Mouse (Mus musculus): ENCODE data around the gene Pttg1ip. TPM values are rescaled to one million over a fixed set of nuclear protein-coding genes. Genes with fewer than 3 reads are reported as not detected.

The Pttg1ip gene
- polyA plus RNA-seq, 1 experiment: 96.1 TPM

DNA sequence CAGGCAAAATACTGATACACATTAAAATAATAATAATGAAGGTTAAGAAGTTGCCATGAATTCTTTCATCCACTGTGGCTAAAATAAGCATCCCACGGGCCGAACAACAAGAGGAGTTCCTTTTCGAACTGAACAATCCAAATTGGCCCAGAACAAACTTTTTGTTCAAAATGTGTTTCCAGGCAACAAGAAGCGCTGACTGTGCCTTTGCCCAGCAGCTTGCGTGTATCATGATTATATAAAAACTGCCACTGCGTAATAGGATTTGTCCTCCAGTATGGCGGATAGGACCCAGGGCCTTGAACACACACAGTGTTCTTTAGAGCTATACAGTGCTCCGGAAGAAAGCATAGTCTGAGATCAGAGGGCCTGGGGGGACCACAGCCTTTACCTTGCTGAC, 27.1 kb downstream of the Pttg1ip start:
- Histone ChIP-seq H3K79me2 (ENCODE audit: control insufficient read depth, insufficient read depth) (peaks cover 45% of the 10 kb centered on the region), H3K36me3 (ENCODE audit: control insufficient read depth, insufficient read depth) (peaks cover 44% of the 10 kb centered on the region), H3ac (ENCODE audit: control insufficient read depth, insufficient read length, low read depth) (no peak overlapping the region), H3K27me3 (ENCODE audit: control insufficient read depth, insufficient read depth, insufficient read length) (no peaks in the 10 kb centered on the region), H3K4me3 (ENCODE audit: insufficient read depth, poor library complexity, severe bottlenecking) (no peak overlapping the region), H3K79me3 (ENCODE audit: low read depth) (peaks cover 30% of the 10 kb centered on the region)
- TF ChIP-seq USF1 (IDR thresholded peaks at IDR 0.05; ENCODE audit: low read depth): no peak

- H3K79me3 ChIP-seq (ENCODE audit: low read depth): peaks cover 30% of the 10 kb centered on the region
- TF ChIP-seq FOSL1 (IDR thresholded peaks at IDR 0.05; ENCODE audit: insufficient read depth, low read length, poor library complexity, severe bottlenecking): no peak
- no peak for TF ChIP-seq MAX (IDR thresholded peaks at IDR 0.05)
- no peak for TF ChIP-seq MYOD1 (IDR thresholded peaks at IDR 0.05; ENCODE audit: control insufficient read depth, insufficient read length, low read depth)
- no peak for TF ChIP-seq CEBPB (IDR thresholded peaks at IDR 0.05; ENCODE audit: low read depth)
- no peak for TF ChIP-seq USF1 (IDR thresholded peaks at IDR 0.05; ENCODE audit: low read depth)
- no peak for TF ChIP-seq MYOG (IDR thresholded peaks at IDR 0.05; ENCODE audit: control insufficient read depth, extremely low read depth, insufficient read length)
- TF ChIP-seq CTCF (IDR thresholded peaks at IDR 0.05; ENCODE audit: control insufficient read depth, insufficient read depth, insufficient read length): no peak
- no peak overlapping the region for H3ac ChIP-seq (ENCODE audit: control insufficient read depth, insufficient read length, low read depth)
- H3K27me3 ChIP-seq (ENCODE audit: control insufficient read depth, insufficient read depth, insufficient read length): no peaks in the 10 kb centered on the region
- peaks cover 45% of the 10 kb centered on the region for H3K79me2 ChIP-seq (ENCODE audit: control insufficient read depth, insufficient read depth)
- H3K4me3 ChIP-seq (ENCODE audit: insufficient read depth, poor library complexity, severe bottlenecking): no peak overlapping the region
- peaks cover 62% of the 10 kb centered on the region for H3K36me3 ChIP-seq (ENCODE audit: control insufficient read depth, insufficient read depth)
Observed at GRCm38 (mm10) chr10:77610221-77610961, 28.9 kb downstream of the Pttg1ip start.

GRCm38 (mm10) chr10:77613409-77613808, 31.9 kb downstream of the Pttg1ip start:
- Histone ChIP-seq H3ac (ENCODE audit: control insufficient read depth, insufficient read length, low read depth) (no peak overlapping the region), H3K79me2 (ENCODE audit: control insufficient read depth, insufficient read depth) (peaks cover 25% of the 10 kb centered on the region), H3K79me3 (ENCODE audit: low read depth) (peaks cover 12% of the 10 kb centered on the region), H3K36me3 (ENCODE audit: control insufficient read depth, insufficient read depth) (peaks cover 85% of the 10 kb centered on the region), H3K27me3 (ENCODE audit: control insufficient read depth, insufficient read depth, insufficient read length) (no peaks in the 10 kb centered on the region), H3K4me3 (ENCODE audit: insufficient read depth, poor library complexity, severe bottlenecking) (no peak overlapping the region)
- no peak for TF ChIP-seq MYOD1 (IDR thresholded peaks at IDR 0.05; ENCODE audit: control insufficient read depth, insufficient read length, low read depth)
- TF ChIP-seq MAX (IDR thresholded peaks at IDR 0.05): no peak
- TF ChIP-seq USF1 (IDR thresholded peaks at IDR 0.05; ENCODE audit: low read depth): no peak
- no peak for TF ChIP-seq MYOG (IDR thresholded peaks at IDR 0.05; ENCODE audit: control insufficient read depth, extremely low read depth, insufficient read length)
- TF ChIP-seq CEBPB (IDR thresholded peaks at IDR 0.05; ENCODE audit: low read depth): no peak
- no peak for TF ChIP-seq FOSL1 (IDR thresholded peaks at IDR 0.05; ENCODE audit: insufficient read depth, low read length, poor library complexity, severe bottlenecking)
- TF ChIP-seq CTCF (IDR thresholded peaks at IDR 0.05; ENCODE audit: control insufficient read depth, insufficient read depth, insufficient read length): no peak

DNA sequence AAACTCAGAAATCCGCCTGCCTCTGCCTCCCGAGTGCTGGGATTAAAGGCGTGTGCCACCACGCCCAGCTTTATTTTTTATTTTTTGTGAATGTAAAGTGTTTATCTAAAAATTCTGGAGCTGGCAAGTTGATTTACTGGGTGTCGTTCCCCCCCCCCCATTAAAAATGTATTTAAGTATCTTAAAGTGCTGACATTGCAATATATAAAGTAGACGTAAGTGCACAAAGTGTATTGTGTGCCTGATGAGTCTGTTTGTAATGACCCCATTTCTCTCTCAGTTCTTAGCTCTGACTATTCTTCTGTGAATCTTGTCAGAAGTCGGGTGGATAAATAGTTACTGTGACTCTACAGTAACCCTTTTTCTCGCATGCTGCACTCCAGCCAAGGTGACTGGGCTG, 34.1 kb downstream of the Pttg1ip start:
- Histone ChIP-seq H3K27me3 (ENCODE audit: control insufficient read depth, insufficient read depth, insufficient read length) (no peaks in the 10 kb centered on the region), H3ac (ENCODE audit: control insufficient read depth, insufficient read length, low read depth) (no peak overlapping the region), H3K4me3 (ENCODE audit: insufficient read depth, poor library complexity, severe bottlenecking) (no peak overlapping the region), H3K79me2 (ENCODE audit: control insufficient read depth, insufficient read depth) (peaks cover 2% of the 10 kb centered on the region), H3K36me3 (ENCODE audit: control insufficient read depth, insufficient read depth) (peaks cover 78% of the 10 kb centered on the region), H3K79me3 (ENCODE audit: low read depth) (peaks cover 6% of the 10 kb centered on the region)
- TF ChIP-seq MYOD1 (IDR thresholded peaks at IDR 0.05; ENCODE audit: control insufficient read depth, insufficient read length, low read depth) (no peak), MYOG (IDR thresholded peaks at IDR 0.05; ENCODE audit: control insufficient read depth, extremely low read depth, insufficient read length) (no peak), MAX (IDR thresholded peaks at IDR 0.05) (no peak), CEBPB (IDR thresholded peaks at IDR 0.05; ENCODE audit: low read depth) (no peak), FOSL1 (IDR thresholded peaks at IDR 0.05; ENCODE audit: insufficient read depth, low read length, poor library complexity, severe bottlenecking) (no peak)

GRCm38 (mm10) chr10:77616166-77616565, 34.6 kb downstream of the Pttg1ip start:
- TF ChIP-seq FOSL1 (IDR thresholded peaks at IDR 0.05; ENCODE audit: insufficient read depth, low read length, poor library complexity, severe bottlenecking) (no peak), CTCF (IDR thresholded peaks at IDR 0.05; ENCODE audit: control insufficient read depth, insufficient read depth, insufficient read length) (no peak), MAX (IDR thresholded peaks at IDR 0.05) (no peak), MYOG (IDR thresholded peaks at IDR 0.05; ENCODE audit: control insufficient read depth, extremely low read depth, insufficient read length) (no peak), USF1 (IDR thresholded peaks at IDR 0.05; ENCODE audit: low read depth) (no peak), MYOD1 (IDR thresholded peaks at IDR 0.05; ENCODE audit: control insufficient read depth, insufficient read length, low read depth) (no peak), CEBPB (IDR thresholded peaks at IDR 0.05; ENCODE audit: low read depth) (no peak)
- no peak overlapping the region for H3ac ChIP-seq (ENCODE audit: control insufficient read depth, insufficient read length, low read depth)
- H3K79me3 ChIP-seq (ENCODE audit: low read depth): peaks cover 4% of the 10 kb centered on the region
- H3K4me3 ChIP-seq (ENCODE audit: insufficient read depth, poor library complexity, severe bottlenecking): no peak overlapping the region
- no peaks in the 10 kb centered on the region for H3K79me2 ChIP-seq (ENCODE audit: control insufficient read depth, insufficient read depth)
- peaks cover 74% of the 10 kb centered on the region for H3K36me3 ChIP-seq (ENCODE audit: control insufficient read depth, insufficient read depth)
- H3K27me3 ChIP-seq (ENCODE audit: control insufficient read depth, insufficient read depth, insufficient read length): no peaks in the 10 kb centered on the region

DNA sequence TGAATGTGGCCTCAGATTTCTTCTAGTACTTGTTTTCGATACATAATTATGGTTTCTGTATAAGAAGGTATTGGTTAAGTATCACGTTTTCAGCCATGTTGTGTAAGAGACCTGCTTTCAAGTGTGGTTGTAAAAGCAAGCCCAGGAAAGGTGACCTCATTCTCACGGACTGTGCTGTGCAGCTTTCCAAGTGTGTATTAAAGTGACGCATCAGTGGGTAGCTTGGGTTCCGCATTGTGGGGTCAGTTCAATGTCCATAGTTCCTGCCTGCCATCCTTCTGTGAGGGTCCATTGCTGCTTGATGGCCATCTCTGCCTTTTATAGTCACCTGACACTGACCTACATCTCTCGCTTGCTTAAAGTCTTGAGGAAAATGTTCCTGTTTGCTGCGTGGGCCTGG, 35.4 kb downstream of the Pttg1ip start:
- Histone ChIP-seq H3K79me3 (ENCODE audit: low read depth) (peaks cover 4% of the 10 kb centered on the region), H3K27me3 (ENCODE audit: control insufficient read depth, insufficient read depth, insufficient read length) (no peaks in the 10 kb centered on the region), H3K36me3 (ENCODE audit: control insufficient read depth, insufficient read depth) (peaks cover 71% of the 10 kb centered on the region), H3K4me3 (ENCODE audit: insufficient read depth, poor library complexity, severe bottlenecking) (no peak overlapping the region), H3ac (ENCODE audit: control insufficient read depth, insufficient read length, low read depth) (no peak overlapping the region), H3K79me2 (ENCODE audit: control insufficient read depth, insufficient read depth) (no peaks in the 10 kb centered on the region)
- TF ChIP-seq MAX (IDR thresholded peaks at IDR 0.05) (no peak), MYOD1 (IDR thresholded peaks at IDR 0.05; ENCODE audit: control insufficient read depth, insufficient read length, low read depth) (no peak), CEBPB (IDR thresholded peaks at IDR 0.05; ENCODE audit: low read depth) (no peak), FOSL1 (IDR thresholded peaks at IDR 0.05; ENCODE audit: insufficient read depth, low read length, poor library complexity, severe bottlenecking) (no peak), CTCF (IDR thresholded peaks at IDR 0.05; ENCODE audit: control insufficient read depth, insufficient read depth, insufficient read length) (no peak), USF1 (IDR thresholded peaks at IDR 0.05; ENCODE audit: low read depth) (no peak)
